Mouse (Mus musculus) stomach, postnatal 0 days (tissue): ENCODE results near the gene Kcna5. TPM values are rescaled to one million over a fixed set of nuclear protein-coding genes. Genes with fewer than 3 reads are reported as not detected.

ENCODE experiments used
- ATAC-seq: fragments of 200-750 bp; cut with Nextera tagmentation; 2 replicates; pipeline ENCODE4 v1.8.0; 2017; ENCODE audit not compliant: low FRiP score, low TSS enrichment
- DNase-seq: peaks from one replicate; pipeline ENCODE4 v3.0.0-alpha.2; 2016; ENCODE audit warnings: low spot score
- H3K27ac ChIP-seq: fragments of 300-500 bp; sonication (generic); replicated peaks from 2 replicates; pipeline ENCODE4 v1.5.1; 2014; ENCODE audit warnings: mild to moderate bottlenecking, control low read depth
- H3K27me3 ChIP-seq: fragments of 300-500 bp; sonication (generic); 2 replicates; pipeline ENCODE4 v1.6.1; 2014; ENCODE audit warnings: low read length; ENCODE audit not compliant: control insufficient read depth, insufficient read depth
- H3K36me3 ChIP-seq: fragments of 300-500 bp; sonication (generic); 2 replicates; pipeline ENCODE4 v1.6.1; 2014; ENCODE audit warnings: low read length, mixed read lengths; ENCODE audit not compliant: control insufficient read depth, insufficient read depth
- H3K4me1 ChIP-seq: fragments of 300-500 bp; sonication (generic); replicated peaks from 2 replicates; pipeline ENCODE4 v1.6.1; 2014; ENCODE audit warnings: antibody characterized with exemption; ENCODE audit not compliant: control insufficient read depth, insufficient read depth
- H3K4me2 ChIP-seq: fragments of 300-500 bp; sonication (generic); replicated peaks from 2 replicates; pipeline ENCODE4 v1.6.1; 2014; ENCODE audit warnings: low read depth, mild to moderate bottlenecking, control low read depth, moderate library complexity
- H3K4me3 ChIP-seq: fragments of 300-500 bp; sonication (generic); 2 replicates; pipeline ENCODE4 v1.5.1; 2014; ENCODE audit warnings: low read depth, low read length, control low read depth
- H3K9ac ChIP-seq: fragments of 300-500 bp; sonication (generic); 2 replicates; pipeline ENCODE4 v1.6.1; 2014; ENCODE audit warnings: mild to moderate bottlenecking, low read length, control low read depth, mixed read lengths
- H3K9me3 ChIP-seq: fragments of 300-500 bp; sonication (generic); 2 replicates; pipeline ENCODE4 v1.6.1; 2016; ENCODE audit warnings: low read length; ENCODE audit not compliant: control insufficient read depth
- CTCF ChIP-seq: IDR thresholded peaks from 2 replicates; pipeline ENCODE4 v1.5.1; 2016; ENCODE audit warnings: antibody characterized with exemption, low read depth, mild to moderate bottlenecking, moderate library complexity
- EP300 ChIP-seq: optimal IDR thresholded peaks from 2 replicates; pipeline ENCODE3; 2016; ENCODE audit warnings: antibody characterized with exemption
- WGBS: fragments of 180-500 bp; shearing (Covaris S2); extraction: QIAGEN DNeasy Blood & Tissue Kit; methylation state at CpG from one replicate; pipeline ENCODE4 v1.1.7; 2014; 5-methylcytosine and 5-hydroxymethylcytosine counted together
- polyA plus RNA-seq: library from polyadenylated mRNA; unstranded; fragments of >200 nt; fragmentation: Nextera tagmentation; extraction: Ambion mirVana; gene quantifications from 2 replicates; pipeline ENCODE4 v1.2.1, GENCODE M21; 2015

The Kcna5 gene
- polyA plus RNA-seq, 1 experiment from 2014 or later: 3.5 TPM

GRCm38 (mm10) chr6:126563898-126564297 is 28.7 kb upstream of the Kcna5 start:
- H3K9ac ChIP-seq: no peak overlapping the region
- H3K4me2 ChIP-seq: no peak overlapping the region
- no peaks in the 10 kb centered on the region for H3K4me1 ChIP-seq
- DNase-seq (peak; percentile 90), ATAC-seq (peak; percentile 80)
- H3K9me3 ChIP-seq: no peaks in the 10 kb centered on the region
- no peaks in the 10 kb centered on the region for H3K27me3 ChIP-seq
- no peak overlapping the region for H3K4me3 ChIP-seq
- 15% methylated on average over 7 of the region's 7 CpGs for WGBS
- H3K36me3 ChIP-seq: no peaks in the 10 kb centered on the region
- H3K27ac ChIP-seq: no peak overlapping the region
- no peak for TF ChIP-seq EP300
- TF ChIP-seq CTCF: peak; percentile 94

GRCm38 (mm10) chr6:126561702-126562101 is 26.5 kb upstream of the Kcna5 start:
- Histone ChIP-seq H3K27ac (no peak overlapping the region), H3K4me1 (no peaks in the 10 kb centered on the region), H3K4me3 (no peak overlapping the region), H3K27me3 (no peaks in the 10 kb centered on the region), H3K4me2 (no peak overlapping the region), H3K36me3 (no peaks in the 10 kb centered on the region), H3K9ac (no peak overlapping the region), H3K9me3 (no peaks in the 10 kb centered on the region)
- DNase-seq (no peak), ATAC-seq (no peak)
- TF ChIP-seq CTCF (peak; percentile 58), EP300 (no peak)
- WGBS: 27% methylated on average over 4 of the region's 4 CpGs

GRCm38 (mm10) chr6:126560696-126561095 is 25.5 kb upstream of the Kcna5 start:
- Histone ChIP-seq H3K27ac (no peak overlapping the region), H3K9me3 (no peaks in the 10 kb centered on the region), H3K4me3 (no peak overlapping the region), H3K36me3 (no peaks in the 10 kb centered on the region), H3K9ac (no peak overlapping the region), H3K4me1 (no peaks in the 10 kb centered on the region), H3K4me2 (no peak overlapping the region), H3K27me3 (no peaks in the 10 kb centered on the region)
- WGBS: 85% methylated on average over 1 of the region's 1 CpGs
- no peak for DNase-seq
- ATAC-seq: no peak
- no peak for TF ChIP-seq CTCF

GRCm38 (mm10) chr6:126560036-126560435 is 24.8 kb upstream of the Kcna5 start:
- H3K27ac ChIP-seq: no peak overlapping the region
- no peak for ATAC-seq
- no peak overlapping the region for H3K4me3 ChIP-seq
- H3K4me1 ChIP-seq: no peaks in the 10 kb centered on the region
- H3K9me3 ChIP-seq: no peaks in the 10 kb centered on the region
- peak; percentile 17 for DNase-seq
- no peaks in the 10 kb centered on the region for H3K36me3 ChIP-seq
- WGBS: 36% methylated on average over 8 of the region's 8 CpGs
- H3K4me2 ChIP-seq: no peak overlapping the region
- TF ChIP-seq EP300 (no peak), CTCF (no peak)
- no peaks in the 10 kb centered on the region for H3K27me3 ChIP-seq
- no peak overlapping the region for H3K9ac ChIP-seq

DNA sequence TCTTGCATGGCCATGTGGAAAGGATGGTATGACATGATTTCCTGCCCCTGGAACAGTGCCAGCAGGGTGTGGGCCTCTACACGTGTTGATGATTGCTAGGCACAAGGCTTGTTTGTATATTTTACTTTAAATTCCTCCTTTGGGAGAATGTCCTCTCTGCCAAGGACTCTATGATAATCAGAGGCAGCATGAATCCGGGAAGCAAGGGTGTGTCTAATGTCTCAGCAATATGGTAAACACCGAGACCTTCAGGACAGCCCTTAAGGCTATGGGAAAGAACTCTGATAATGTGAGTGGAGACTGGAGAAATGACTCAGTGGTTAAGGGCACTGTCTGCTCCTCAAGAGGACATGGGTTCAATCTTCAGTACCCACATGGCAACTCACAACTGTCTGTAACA is 23.1 kb upstream of the Kcna5 start:
- no peak overlapping the region for H3K9ac ChIP-seq
- no peaks in the 10 kb centered on the region for H3K27me3 ChIP-seq
- no peaks in the 10 kb centered on the region for H3K36me3 ChIP-seq
- H3K9me3 ChIP-seq: no peaks in the 10 kb centered on the region
- no peak overlapping the region for H3K27ac ChIP-seq
- DNase-seq: no peak
- no peaks in the 10 kb centered on the region for H3K4me1 ChIP-seq
- no peak overlapping the region for H3K4me2 ChIP-seq
- 40% methylated on average over 3 of the region's 3 CpGs for WGBS
- TF ChIP-seq CTCF (no peak), EP300 (no peak)
- ATAC-seq: no peak
- no peak overlapping the region for H3K4me3 ChIP-seq

GRCm38 (mm10) chr6:126553812-126554211 is 18.6 kb upstream of the Kcna5 start:
- no peak overlapping the region for H3K4me3 ChIP-seq
- peak; percentile 24 for DNase-seq
- no peak overlapping the region for H3K4me2 ChIP-seq
- H3K9me3 ChIP-seq: no peaks in the 10 kb centered on the region
- peak; percentile 60; the same call in 1 of the 2 replicates for ATAC-seq
- no peak for TF ChIP-seq EP300
- peak; percentile 74 for TF ChIP-seq CTCF
- H3K27me3 ChIP-seq: no peaks in the 10 kb centered on the region
- no peaks in the 10 kb centered on the region for H3K36me3 ChIP-seq
- H3K9ac ChIP-seq: no peak overlapping the region
- H3K27ac ChIP-seq: no peak overlapping the region
- WGBS: 22% methylated on average over 9 of the region's 9 CpGs
- no peaks in the 10 kb centered on the region for H3K4me1 ChIP-seq
